Mouse (Mus musculus) liver, embryonic 15.5 days (tissue): ENCODE results near the gene Slc30a7. TPM values are rescaled to one million over a fixed set of nuclear protein-coding genes. Genes with fewer than 3 reads are reported as not detected.

Source experiments
- ATAC-seq: fragments of 200-750 bp; cut with Nextera tagmentation; 2 replicates; pipeline ENCODE4 v1.8.0; 2017; ENCODE audit warnings: moderate number of reproducible peaks, mild to moderate bottlenecking, moderate library complexity; ENCODE audit not compliant: insufficient read depth
- H3K27ac ChIP-seq: fragments of 300-500 bp; sonication (generic); replicated peaks from 2 replicates; pipeline ENCODE4 v1.5.1; 2015; ENCODE audit warnings: mild to moderate bottlenecking, inconsistent platforms
- H3K27me3 ChIP-seq: fragments of 300-500 bp; sonication (generic); 2 replicates; pipeline ENCODE4 v1.6.1; 2015; ENCODE audit warnings: mild to moderate bottlenecking, inconsistent platforms
- H3K36me3 ChIP-seq: fragments of 300-500 bp; sonication (generic); replicated peaks from 2 replicates; pipeline ENCODE4 v1.6.1; 2015; ENCODE audit warnings: moderate library complexity, mild to moderate bottlenecking, inconsistent platforms
- H3K4me1 ChIP-seq: fragments of 300-500 bp; sonication (generic); replicated peaks from 2 replicates; pipeline ENCODE4 v1.6.1; 2015; ENCODE audit warnings: inconsistent platforms
- H3K4me2 ChIP-seq: fragments of 300-500 bp; sonication (generic); 2 replicates; pipeline ENCODE4 v1.6.1; 2015; ENCODE audit warnings: moderate library complexity, mild to moderate bottlenecking, inconsistent platforms
- H3K4me3 ChIP-seq: fragments of 300-500 bp; sonication (generic); replicated peaks from 2 replicates; pipeline ENCODE4 v1.5.1; 2015; ENCODE audit warnings: mild to moderate bottlenecking, inconsistent platforms
- H3K9ac ChIP-seq: fragments of 300-500 bp; sonication (generic); 2 replicates; pipeline ENCODE4 v1.6.1; 2015; ENCODE audit warnings: moderate library complexity, mild to moderate bottlenecking, inconsistent platforms
- H3K9me3 ChIP-seq: fragments of 300-500 bp; sonication (generic); replicated peaks from 2 replicates; pipeline ENCODE4 v1.6.1; 2016; ENCODE audit warnings: inconsistent platforms
- WGBS: fragments of 180-500 bp; shearing (Covaris S2); methylation state at CpG from one replicate; pipeline ENCODE4 v1.1.7; 2015; ENCODE audit warnings: mixed read lengths; ENCODE audit not compliant: insufficient replicate concordance; 5-methylcytosine and 5-hydroxymethylcytosine counted together
- microRNA-seq: library from miRNA; unstranded; fragments of <30 nt; microRNA quantifications from one replicate; pipeline ENCODE4, GENCODE M21; 2016
- polyA plus RNA-seq: library from polyadenylated mRNA; unstranded; fragments of >200 nt; fragmentation: Nextera tagmentation; extraction: Ambion mirVana; gene quantifications from 2 replicates; pipeline ENCODE4 v1.2.1, GENCODE M21; 2015

Slc30a7 gene
- polyA plus RNA-seq, 1 experiment from 2014 or later, result 11.4 TPM

- 0 out of 2 replicates have a peak, but pooled peaks have one; percentile 37 for ATAC-seq
- 55% methylated on average over 9 of the region's 9 CpGs for WGBS
- Histone ChIP-seq H3K4me3 (no peak overlapping the region), H3K27me3 (no peaks in the 10 kb centered on the region), H3K27ac (0 out of 2 replicates have a peak overlapping the region, but pooled peaks have one; percentile 14), H3K4me2 (no peak overlapping the region), H3K4me1 (no peaks in the 10 kb centered on the region), H3K9ac (no peak overlapping the region), H3K9me3 (no peaks in the 10 kb centered on the region), H3K36me3 (peaks cover 42% of the 10 kb centered on the region)
Observed at GRCm38 (mm10) chr3:115902301-115902956, 104.8 kb downstream of the Slc30a7 start.

GRCm38 (mm10) chr3:115898354-115898948, 108.8 kb downstream of the Slc30a7 start:
- Histone ChIP-seq H3K27me3 (no peaks in the 10 kb centered on the region), H3K4me3 (no peak overlapping the region), H3K27ac (no peak overlapping the region), H3K36me3 (peaks cover 39% of the 10 kb centered on the region), H3K9ac (no peak overlapping the region), H3K4me2 (no peak overlapping the region), H3K4me1 (no peaks in the 10 kb centered on the region), H3K9me3 (no peaks in the 10 kb centered on the region)
- 79% methylated on average over 3 of the region's 3 CpGs for WGBS
- ATAC-seq, result no peak

- no peak overlapping the region for H3K4me3 ChIP-seq
Observed at GRCm38 (mm10) chr3:115893166-115893565, 114.0 kb downstream of the Slc30a7 start.

GRCm38 (mm10) chr3:115892341-115892740, 114.9 kb downstream of the Slc30a7 start:
- Histone ChIP-seq H3K27me3 (no peaks in the 10 kb centered on the region), H3K27ac (no peak overlapping the region), H3K9me3 (no peaks in the 10 kb centered on the region), H3K9ac (no peak overlapping the region), H3K4me1 (peaks cover 9% of the 10 kb centered on the region), H3K4me2 (no peak overlapping the region), H3K36me3 (peaks cover 22% of the 10 kb centered on the region), H3K4me3 (no peak overlapping the region)
- WGBS, result 62% methylated on average over 4 of the region's 4 CpGs
- ATAC-seq, result no peak

More at GRCm38 (mm10) chr3:115893166-115893565, 114.0 kb downstream of the Slc30a7 start:
- Histone ChIP-seq H3K27ac (no peak overlapping the region), H3K36me3 (peaks cover 22% of the 10 kb centered on the region), H3K27me3 (no peaks in the 10 kb centered on the region), H3K4me1 (peaks cover 7% of the 10 kb centered on the region), H3K9me3 (no peaks in the 10 kb centered on the region), H3K9ac (no peak overlapping the region), H3K4me2 (no peak overlapping the region)
- ATAC-seq, result no peak
- WGBS, result 73% methylated on average over 2 of the region's 2 CpGs

Small RNA genes within 50 kb of the gene (microRNA-seq; reads per million reads assigned to microRNA genes)
- gene Mir669n, result not detected

Other genes with a start within 250 kb of the Slc30a7 start
- gene Dph5, start 119.6 kb downstream of the Slc30a7 start, polyA plus RNA-seq, result 15.4 and 15.7 TPM in 2 replicates
- gene Extl2, start 56 bp upstream of the Slc30a7 start, polyA plus RNA-seq, result 3.1 and 3.8 TPM in 2 replicates
- gene Vcam1, start 122.3 kb upstream of the Slc30a7 start, polyA plus RNA-seq, result 85.4 and 97.8 TPM in 2 replicates
- gene Gpr88, start 246.1 kb upstream of the Slc30a7 start, polyA plus RNA-seq, result 0.17 and 0.18 TPM in 2 replicates